Mouse (Mus musculus) lung, embryonic 16.5 days (tissue): ENCODE measurements at regions not wholly inside any gene's neighbourhood (a gene's known extent, or its start where the extent isn't known, plus 50 kb on each side); places are given as distances from the start of the nearest gene placed in this dataset.

Source experiments
- ATAC-seq: fragments of 200-750 bp; cut with Nextera tagmentation; 2 replicates; pipeline ENCODE4 v1.8.0; 2017; ENCODE audit warnings: low read depth, mild to moderate bottlenecking, moderate library complexity
- H3K27ac ChIP-seq: fragments of 300-500 bp; sonication (generic); 2 replicates; pipeline ENCODE4 v1.5.1; 2014; ENCODE audit warnings: mild to moderate bottlenecking, control low read depth, low read length
- H3K27me3 ChIP-seq: fragments of 300-500 bp; sonication (generic); 2 replicates; pipeline ENCODE4 v1.6.1; 2014; ENCODE audit warnings: low read depth, low read length, mixed read lengths; ENCODE audit not compliant: control insufficient read depth, insufficient read depth
- H3K36me3 ChIP-seq: fragments of 300-500 bp; sonication (generic); 2 replicates; pipeline ENCODE4 v1.6.1; 2014; ENCODE audit warnings: low read length; ENCODE audit not compliant: control insufficient read depth, insufficient read depth
- H3K4me1 ChIP-seq: fragments of 300-500 bp; sonication (generic); replicated peaks from 2 replicates; pipeline ENCODE4 v1.6.1; 2014; ENCODE audit warnings: low read length, mixed read lengths; ENCODE audit not compliant: control insufficient read depth, insufficient read depth
- H3K4me2 ChIP-seq: fragments of 300-500 bp; sonication (generic); 2 replicates; pipeline ENCODE4 v1.6.1; 2014; ENCODE audit warnings: low read depth, low read length, control low read depth
- H3K4me3 ChIP-seq: fragments of 300-500 bp; sonication (generic); 2 replicates; pipeline ENCODE4 v1.5.1; 2014; ENCODE audit warnings: mild to moderate bottlenecking, low read length, control low read depth
- H3K9ac ChIP-seq: fragments of 300-500 bp; sonication (generic); 2 replicates; pipeline ENCODE4 v1.6.1; 2014; ENCODE audit warnings: low read length, control low read depth
- H3K9me3 ChIP-seq: fragments of 300-500 bp; sonication (generic); 2 replicates; pipeline ENCODE4 v1.6.1; 2016; ENCODE audit warnings: low read length; ENCODE audit not compliant: control insufficient read depth
- WGBS: fragments of 180-500 bp; shearing (Covaris S2); extraction: QIAGEN DNeasy Blood & Tissue Kit; methylation state at CpG from one replicate; pipeline ENCODE4 v1.1.7; 2014; 5-methylcytosine and 5-hydroxymethylcytosine counted together

- no peaks in the 10 kb centered on the region for H3K4me1 ChIP-seq
- H3K9ac ChIP-seq = no peak overlapping the region
- no peak overlapping the region for H3K4me3 ChIP-seq
- no peaks in the 10 kb centered on the region for H3K9me3 ChIP-seq
- no peak overlapping the region for H3K4me2 ChIP-seq
- ATAC-seq = no peak
- no peaks in the 10 kb centered on the region for H3K36me3 ChIP-seq
- no peak overlapping the region for H3K27ac ChIP-seq
- H3K27me3 ChIP-seq = no peaks in the 10 kb centered on the region
Observed at GRCm38 (mm10) chr1:142730259-142730658, 910.2 kb upstream of the B3galt2 start.

- Histone ChIP-seq H3K4me2 (no peak overlapping the region), H3K36me3 (no peaks in the 10 kb centered on the region), H3K4me1 (no peaks in the 10 kb centered on the region), H3K4me3 (no peak overlapping the region), H3K27me3 (no peaks in the 10 kb centered on the region), H3K27ac (no peak overlapping the region), H3K9ac (no peak overlapping the region), H3K9me3 (no peaks in the 10 kb centered on the region)
- no peak for ATAC-seq
Observed at GRCm38 (mm10) chr1:142734108-142734507, 906.4 kb upstream of the B3galt2 start.

- no peak overlapping the region for H3K4me3 ChIP-seq
- H3K27me3 ChIP-seq = no peaks in the 10 kb centered on the region
- H3K27ac ChIP-seq = no peak overlapping the region
- no peak overlapping the region for H3K4me2 ChIP-seq
- no peak for ATAC-seq
- no peaks in the 10 kb centered on the region for H3K9me3 ChIP-seq
- no peak overlapping the region for H3K9ac ChIP-seq
- H3K36me3 ChIP-seq = no peaks in the 10 kb centered on the region
- WGBS = 65% methylated on average over 2 of the region's 2 CpGs
- no peaks in the 10 kb centered on the region for H3K4me1 ChIP-seq
Observed at GRCm38 (mm10) chr1:142738376-142738775, 902.1 kb upstream of the B3galt2 start.

GRCm38 (mm10) chr1:142742307-142742706, 898.2 kb upstream of the B3galt2 start:
- 12% methylated on average over 2 of the region's 2 CpGs for WGBS
- no peak overlapping the region for H3K4me2 ChIP-seq
- peak; percentile 54; the same call in 1 of the 2 replicates for ATAC-seq
- no peaks in the 10 kb centered on the region for H3K27me3 ChIP-seq
- H3K9me3 ChIP-seq = no peaks in the 10 kb centered on the region
- no peaks in the 10 kb centered on the region for H3K36me3 ChIP-seq
- no peak overlapping the region for H3K9ac ChIP-seq
- no peak overlapping the region for H3K27ac ChIP-seq
- H3K4me1 ChIP-seq = no peaks in the 10 kb centered on the region
- no peak overlapping the region for H3K4me3 ChIP-seq

GRCm38 (mm10) chr1:142771010-142771409, 869.5 kb upstream of the B3galt2 start:
- ATAC-seq = no peak
- Histone ChIP-seq H3K36me3 (no peaks in the 10 kb centered on the region), H3K27ac (no peak overlapping the region), H3K9ac (no peak overlapping the region), H3K4me2 (no peak overlapping the region), H3K9me3 (no peaks in the 10 kb centered on the region), H3K4me1 (no peaks in the 10 kb centered on the region), H3K27me3 (no peaks in the 10 kb centered on the region), H3K4me3 (no peak overlapping the region)
- 87% methylated on average over 2 of the region's 2 CpGs for WGBS
